Mouse (Mus musculus) CH12.LX (cell line): ENCODE measurements around the gene Trap1. TPM values are rescaled to one million over a fixed set of nuclear protein-coding genes. Genes with fewer than 3 reads are reported as not detected.

ENCODE experiments used
- DNase-seq: peaks from one replicate; pipeline ENCODE4 v3.0.0-alpha.2; 2013; ENCODE audit errors: extremely low read depth
- H3K27ac ChIP-seq: 2 replicates; pipeline ENCODE4 v1.5.1; 2012; ENCODE audit warnings: low read depth, mild to moderate bottlenecking, control low read depth, moderate library complexity; ENCODE audit not compliant: insufficient read depth
- H3K27me3 ChIP-seq: replicated peaks from 2 replicates; pipeline ENCODE3; 2012; ENCODE audit warnings: inconsistent platforms
- H3K36me3 ChIP-seq, 2 experiments: replicated peaks in 1 of 2; 2 replicates each; pipeline versions ENCODE3 to v1.6.1; 2012; ENCODE audit warnings: inconsistent platforms in 1 of 2, low read length in 1 of 2, mild to moderate bottlenecking in 1 of 2, mixed read lengths in 1 of 2, moderate library complexity in 1 of 2; ENCODE audit not compliant: control insufficient read depth in 1 of 2, insufficient read depth in 1 of 2
- H3K4me1 ChIP-seq, 2 experiments: 2 replicates each; pipeline ENCODE4 v1.6.1; 2012; ENCODE audit warnings: inconsistent platforms in 1 of 2, moderate library complexity in 1 of 2; ENCODE audit not compliant: insufficient read depth in 2 of 2, control insufficient read depth in 1 of 2
- H3K4me2 ChIP-seq: 2 replicates; pipeline ENCODE4 v1.6.1; 2012; ENCODE audit warnings: low read depth, mild to moderate bottlenecking, control low read depth; ENCODE audit not compliant: poor library complexity, insufficient read depth, severe bottlenecking
- H3K4me3 ChIP-seq, 3 experiments: fragments of 150-350 bp in 1 of 3; sonication (generic) in 1 of 3; replicated peaks in 1 of 3; 2 replicates each; pipeline versions ENCODE3 to v1.5.1; 2011 to 2012; ENCODE audit warnings: low read depth in 2 of 3, low read length in 2 of 3, mild to moderate bottlenecking in 2 of 3, moderate library complexity in 2 of 3, control low read depth in 1 of 3, improper control_type of control experiment in 1 of 3, inconsistent platforms in 1 of 3, mixed read lengths in 1 of 3; ENCODE audit not compliant: poor library complexity in 1 of 3
- H3K79me2 ChIP-seq: replicated peaks from 2 replicates; pipeline ENCODE4 v1.6.1; 2012; ENCODE audit warnings: mild to moderate bottlenecking, moderate library complexity; ENCODE audit not compliant: control insufficient read depth, poor library complexity, insufficient read depth, severe bottlenecking; ENCODE audit errors: extremely low read depth
- H3K9ac ChIP-seq: 2 replicates; pipeline ENCODE4 v1.6.1; 2012; ENCODE audit warnings: low read depth, mild to moderate bottlenecking, control low read depth, moderate library complexity; ENCODE audit not compliant: insufficient read depth
- H3K9me3 ChIP-seq: replicated peaks from 2 replicates; pipeline ENCODE3; 2012; ENCODE audit warnings: low read length, inconsistent platforms, mixed read lengths
- BHLHE40 ChIP-seq: IDR thresholded peaks from 2 replicates; pipeline ENCODE4 v1.6.1; 2011; ENCODE audit warnings: mild to moderate bottlenecking, low read depth, low read length, improper control_type of control experiment
- CHD1 ChIP-seq: IDR thresholded peaks from 2 replicates; pipeline ENCODE4 v1.6.1; 2012; ENCODE audit warnings: low read depth, low read length, improper control_type of control experiment, inconsistent platforms
- E2F4 ChIP-seq: IDR thresholded peaks from 2 replicates; pipeline ENCODE4 v1.6.1; 2011; ENCODE audit warnings: low read depth, low read length, improper control_type of control experiment; ENCODE audit not compliant: insufficient replicate concordance
- ELF1 ChIP-seq: IDR thresholded peaks from 2 replicates; pipeline ENCODE4 v1.6.1; 2014; ENCODE audit warnings: low read depth, mild to moderate bottlenecking, inconsistent platforms, low read length, improper control_type of control experiment
- IRF4 ChIP-seq: IDR thresholded peaks from 2 replicates; pipeline ENCODE4 v1.6.1; 2014; ENCODE audit warnings: low read depth, mild to moderate bottlenecking, inconsistent platforms, low read length, improper control_type of control experiment
- JUND ChIP-seq: conservative IDR thresholded peaks from 2 replicates; pipeline ENCODE4 v1.6.1; 2011; ENCODE audit warnings: low read depth, low read length, improper control_type of control experiment
- KAT2A ChIP-seq: IDR thresholded peaks from 2 replicates; pipeline ENCODE4 v1.6.1; 2012; ENCODE audit warnings: low read length, improper control_type of control experiment, inconsistent platforms; ENCODE audit not compliant: insufficient replicate concordance
- MAFK ChIP-seq: IDR thresholded peaks from 2 replicates; pipeline ENCODE4 v1.6.1; 2011; ENCODE audit warnings: low read length, improper control_type of control experiment; ENCODE audit not compliant: insufficient replicate concordance
- MAX ChIP-seq: IDR thresholded peaks from 2 replicates; pipeline ENCODE4 v1.6.1; 2011; ENCODE audit warnings: low read length, improper control_type of control experiment
- NELFE ChIP-seq: IDR thresholded peaks from 2 replicates; pipeline ENCODE4 v1.6.1; 2011; ENCODE audit warnings: low read depth, low read length, improper control_type of control experiment
- PAX5 ChIP-seq: IDR thresholded peaks from 2 replicates; pipeline ENCODE4 v1.6.1; 2012; ENCODE audit warnings: low read length, inconsistent platforms, mixed read lengths
- RAD21 ChIP-seq: IDR thresholded peaks from 2 replicates; pipeline ENCODE4 v1.6.1; 2011; ENCODE audit warnings: low read depth, mild to moderate bottlenecking, low read length, improper control_type of control experiment, moderate library complexity
- RCOR1 ChIP-seq: conservative IDR thresholded peaks from 2 replicates; pipeline ENCODE4 v1.6.1; 2012; ENCODE audit warnings: low read depth, mild to moderate bottlenecking, inconsistent platforms, low read length, improper control_type of control experiment
- SIN3A ChIP-seq: IDR thresholded peaks from 2 replicates; pipeline ENCODE4 v1.6.1; 2012; ENCODE audit warnings: low read length, improper control_type of control experiment, inconsistent platforms
- SMC3 ChIP-seq: IDR thresholded peaks from 2 replicates; pipeline ENCODE4 v1.6.1; 2011; ENCODE audit warnings: low read depth, low read length, improper control_type of control experiment
- TCF12 ChIP-seq: IDR thresholded peaks from 2 replicates; pipeline ENCODE4 v1.6.1; 2014; ENCODE audit warnings: low read depth, mild to moderate bottlenecking, inconsistent platforms, low read length, improper control_type of control experiment
- USF2 ChIP-seq: conservative IDR thresholded peaks from 2 replicates; pipeline ENCODE4 v1.6.1; 2011; ENCODE audit warnings: low read depth, low read length, improper control_type of control experiment
- ZC3H11A ChIP-seq: IDR thresholded peaks from 2 replicates; pipeline ENCODE4 v1.6.1; 2012; ENCODE audit warnings: low read depth, mild to moderate bottlenecking, inconsistent platforms, low read length, improper control_type of control experiment
- ZKSCAN1 ChIP-seq: IDR thresholded peaks from 2 replicates; pipeline ENCODE4 v1.6.1; 2012; ENCODE audit warnings: low read depth, inconsistent platforms, low read length, improper control_type of control experiment, borderline replicate concordance
- ZMIZ1 ChIP-seq: IDR thresholded peaks from 2 replicates; pipeline ENCODE4 v1.6.1; 2012; ENCODE audit warnings: low read depth, mild to moderate bottlenecking, inconsistent platforms, low read length, improper control_type of control experiment
- ZNF384 ChIP-seq: IDR thresholded peaks from 2 replicates; pipeline ENCODE4 v1.6.1; 2012; ENCODE audit warnings: low read depth, low read length, improper control_type of control experiment, inconsistent platforms
- dilution Hi-C: fragments of 300-500 bp; cut with MboI; formaldehyde crosslinking; loops from 2 replicates; pipeline ENCODE4 v1.14.3; 2020; ENCODE audit warnings: low sequenced_read_pairs; ENCODE audit not compliant: extremely low pct_unique_long_range_greater_than_20kb, extremely low pct_ligation_motif_present
- in situ Hi-C: fragments of 300-500 bp; cut with MboI; formaldehyde crosslinking; loops from 3 replicates; pipeline ENCODE4 v1.14.3; 2019; ENCODE audit warnings: low sequenced_read_pairs, low pct_ligation_motif_present, low pct_unique_long_range_greater_than_20kb, mixed read lengths
- polyA plus RNA-seq: library from polyadenylated mRNA; unstranded; fragments of >175 nt; gene quantifications from 2 replicates; pipeline ENCODE4 v1.2.1, GENCODE M21; 2012; ENCODE audit warnings: low read depth; ENCODE audit not compliant: insufficient read length
- total RNA-seq, 2 experiments: library from RNA; depleted of rRNA; stranded (reverse); fragments of 300-350 nt in 1 of 2; fragments of >200 nt in 1 of 2; gene quantifications; 2 replicates each; pipeline ENCODE4 v1.2.3; 2012 to 2014

Gene Trap1
- total and polyA plus RNA-seq, 3 experiments = 143 to 284 (median 167) TPM

DNA sequence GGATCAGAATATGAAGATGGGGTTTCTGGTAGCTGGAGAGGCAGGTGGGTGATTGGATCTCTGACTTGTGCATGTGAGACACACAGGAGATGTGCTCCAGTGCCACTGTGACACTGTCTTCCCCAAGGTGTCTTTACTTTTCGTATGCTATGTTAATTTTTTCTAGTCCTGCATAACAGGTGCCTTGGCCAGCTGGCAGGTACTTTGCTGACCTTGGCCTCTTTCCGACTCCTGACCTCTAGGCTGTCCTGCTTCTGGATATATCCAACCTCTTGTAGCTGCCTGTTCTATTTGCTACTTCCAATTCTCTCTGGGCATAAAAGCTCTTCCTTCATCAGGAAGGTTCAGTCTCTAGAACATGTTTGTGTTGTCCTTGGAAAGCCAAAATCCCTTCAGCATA, 42.1 kb downstream of the Trap1 start:
- no peak overlapping the region for H3K9ac ChIP-seq
- DNase-seq = no peak
- no peaks in the 10 kb centered on the region for H3K9me3 ChIP-seq
- H3K4me3 ChIP-seq = no peak overlapping the region
- dilution Hi-C loops = no loop called here
- in situ Hi-C loops = no loop called here
- H3K27ac ChIP-seq = no peak overlapping the region
- no peak overlapping the region for H3K4me2 ChIP-seq
- no peaks in the 10 kb centered on the region for H3K79me2 ChIP-seq
- no peak for TF ChIP-seq PAX5
- H3K27me3 ChIP-seq = no peaks in the 10 kb centered on the region
- peaks cover 5 to 27% of the 10 kb centered on the region in 2 experiments; a peak in 3 of 4 replicates for H3K4me1 ChIP-seq
- peaks cover 38 to 74% of the 10 kb centered on the region in 2 experiments for H3K36me3 ChIP-seq

- peaks cover 28 to 66% of the 10 kb centered on the region in 2 experiments for H3K36me3 ChIP-seq
- no peak for DNase-seq
- H3K4me1 ChIP-seq = peaks cover 13 to 38% of the 10 kb centered on the region in 2 experiments
- no peak for TF ChIP-seq SMC3
- no peak for TF ChIP-seq RAD21
- no peak for TF ChIP-seq ZMIZ1
- TF ChIP-seq USF2 = no peak
- TF ChIP-seq CHD1 = no peak
- no peak for TF ChIP-seq RCOR1
- no peak for TF ChIP-seq ZNF384
- no peak for TF ChIP-seq IRF4
- no peak for TF ChIP-seq TCF12
- no peak for TF ChIP-seq KAT2A
- no peak for TF ChIP-seq JUND
- TF ChIP-seq ZC3H11A = no peak
- no peak overlapping the region for H3K9ac ChIP-seq
- no peak overlapping the region for H3K4me2 ChIP-seq
- in situ Hi-C loops (no loop called here), dilution Hi-C loops (no loop called here)
- no peak overlapping the region for H3K27ac ChIP-seq
- H3K79me2 ChIP-seq = no peaks in the 10 kb centered on the region
- no peaks in the 10 kb centered on the region for H3K9me3 ChIP-seq
- H3K4me3 ChIP-seq = no peak overlapping the region
- no peaks in the 10 kb centered on the region for H3K27me3 ChIP-seq
Measured at GRCm38 (mm10) chr16:4034476-4034875, 43.2 kb downstream of the Trap1 start.

DNA sequence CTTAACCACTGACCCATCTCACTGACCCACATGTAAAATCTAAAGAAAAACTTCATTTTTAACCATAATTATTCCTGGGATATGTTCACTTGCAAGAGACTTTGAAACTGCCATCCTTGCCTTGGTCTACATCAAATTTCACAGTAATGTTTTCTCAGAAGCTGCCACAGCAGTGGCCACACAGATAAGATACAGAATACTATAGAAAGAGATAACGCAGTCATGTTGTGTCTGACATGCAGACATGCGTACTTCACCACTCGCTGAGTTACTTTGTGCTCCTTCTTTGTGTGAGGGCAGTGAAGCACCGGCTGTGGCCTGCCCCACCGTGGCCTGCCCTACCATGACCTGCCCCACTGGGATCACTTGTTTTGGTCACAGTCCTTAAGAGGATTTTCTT, 43.7 kb downstream of the Trap1 start:
- Histone ChIP-seq H3K27me3 (no peaks in the 10 kb centered on the region), H3K4me1 (peaks cover 18 to 44% of the 10 kb centered on the region in 2 experiments), H3K27ac (no peak overlapping the region), H3K9me3 (no peaks in the 10 kb centered on the region), H3K4me2 (no peak overlapping the region), H3K79me2 (no peaks in the 10 kb centered on the region), H3K36me3 (peaks cover 23 to 61% of the 10 kb centered on the region in 2 experiments), H3K4me3 (no peak overlapping the region), H3K9ac (no peak overlapping the region)
- dilution Hi-C loops = no loop called here
- no peak for DNase-seq
- in situ Hi-C loops = no loop called here
- no peak for TF ChIP-seq MAX
- no peak for TF ChIP-seq ZC3H11A
- no peak for TF ChIP-seq BHLHE40
- TF ChIP-seq MAFK = no peak
- TF ChIP-seq E2F4 = no peak
- no peak for TF ChIP-seq NELFE
- TF ChIP-seq ZKSCAN1 = no peak
- no peak for TF ChIP-seq KAT2A
- TF ChIP-seq SIN3A = no peak
- no peak for TF ChIP-seq ELF1
- TF ChIP-seq RAD21 = no peak
